Mouse (Mus musculus): Measurements from ENCODE around the gene Slc4a1. TPM values are rescaled to one million over a fixed set of nuclear protein-coding genes. Genes with fewer than 3 reads are reported as not detected.

Gene Slc4a1
- polyA plus RNA-seq (2012; rRNA removed) = 31.2 and 52.6 TPM in 2 replicates

GRCm38 (mm10) chr11:102366103-102366502 lies at the start of gene Slc4a1:
Gene Slc4a1 (minus strand): TSS chr11:102366203.

GRCm38 (mm10) chr11:102407834-102408215 lies 41.8 kb upstream of the Slc4a1 start, which contains the start of gene Slc25a39:
Gene Slc25a39 (minus strand): TSS chr11:102407946.

GRCm38 (mm10) chr11:102393238-102393634 lies 27.2 kb upstream of the Slc4a1 start, which contains the start of gene Rundc3a:
Gene Rundc3a (plus strand): TSS chr11:102393403.

GRCm38 (mm10) chr11:102319410-102319792 lies 46.6 kb downstream of the Slc4a1 start, which contains the start of gene Ubtf:
Gene Ubtf (minus strand): TSS chr11:102319742.

Other genes starting within 250 kb of the Slc4a1 start
- 0.21 and 0.50 TPM in 2 replicates for gene Nags, start 220.7 kb downstream of the Slc4a1 start, polyA plus RNA-seq (2012; rRNA removed)
- gene Tmem101, start 209.8 kb downstream of the Slc4a1 start, polyA plus RNA-seq (2012; rRNA removed) = 33.5 and 34.9 TPM in 2 replicates
- 45.4 and 59.2 TPM in 2 replicates for gene Lsm12, start 180.9 kb downstream of the Slc4a1 start, polyA plus RNA-seq (2012; rRNA removed)
- 34.9 and 38.5 TPM in 2 replicates for gene G6pc3, start 176.6 kb downstream of the Slc4a1 start, polyA plus RNA-seq (2012; rRNA removed)
- 62.5 and 110 TPM in 2 replicates for gene Hdac5, start 136.0 kb downstream of the Slc4a1 start, polyA plus RNA-seq (2012; rRNA removed)
- 14.9 and 17.9 TPM in 2 replicates for gene BC030867, start 117.3 kb downstream of the Slc4a1 start, polyA plus RNA-seq (2012; rRNA removed)
- gene Asb16, start 97.5 kb downstream of the Slc4a1 start, polyA plus RNA-seq (2012; rRNA removed) = 0.30 and 0.55 TPM in 2 replicates
- gene Tmub2, start 81.3 kb downstream of the Slc4a1 start, polyA plus RNA-seq (2012; rRNA removed) = 31.0 and 49.3 TPM in 2 replicates
- 62.8 and 72.5 TPM in 2 replicates for gene Atxn7l3, start 69.6 kb downstream of the Slc4a1 start, polyA plus RNA-seq (2012; rRNA removed)
- gene Ubtf, start 46.5 kb downstream of the Slc4a1 start, polyA plus RNA-seq (2012; rRNA removed) = 89.8 and 217 TPM in 2 replicates
- 89.0 and 259 TPM in 2 replicates for gene Rundc3a, start 27.2 kb upstream of the Slc4a1 start, polyA plus RNA-seq (2012; rRNA removed)
- 99.5 and 102 TPM in 2 replicates for gene Slc25a39, start 41.7 kb upstream of the Slc4a1 start, polyA plus RNA-seq (2012; rRNA removed)
- 43.8 and 51.9 TPM in 2 replicates for gene Grn, start 64.1 kb upstream of the Slc4a1 start, polyA plus RNA-seq (2012; rRNA removed)
- 58.6 and 63.7 TPM in 2 replicates for gene Fam171a2, start 81.5 kb upstream of the Slc4a1 start, polyA plus RNA-seq (2012; rRNA removed)
- gene Itga2b, start 103.9 kb upstream of the Slc4a1 start, polyA plus RNA-seq (2012; rRNA removed) = 12.7 and 21.3 TPM in 2 replicates
- 36.2 and 47.7 TPM in 2 replicates for gene Gpatch8, start 190.2 kb upstream of the Slc4a1 start, polyA plus RNA-seq (2012; rRNA removed)
- gene Gm11627, start 213.3 kb upstream of the Slc4a1 start, polyA plus RNA-seq (2012; rRNA removed) = 5.9 and 6.0 TPM in 2 replicates
- gene Fzd2, start 238.2 kb upstream of the Slc4a1 start, polyA plus RNA-seq (2012; rRNA removed) = 53.2 and 101 TPM in 2 replicates

All from central nervous system, embryonic 11.5 days (tissue).